Mouse (Mus musculus): ENCODE data around the gene Maats1. TPM values are rescaled to one million over a fixed set of nuclear protein-coding genes. Genes with fewer than 3 reads are reported as not detected.
A peak's percentile ranks its signal among the peaks of the same experiment; 100 is the strongest.

The Maats1 gene
- polyA plus RNA-seq, 1 experiment from 2014 or later = 0.06 TPM

DNA sequence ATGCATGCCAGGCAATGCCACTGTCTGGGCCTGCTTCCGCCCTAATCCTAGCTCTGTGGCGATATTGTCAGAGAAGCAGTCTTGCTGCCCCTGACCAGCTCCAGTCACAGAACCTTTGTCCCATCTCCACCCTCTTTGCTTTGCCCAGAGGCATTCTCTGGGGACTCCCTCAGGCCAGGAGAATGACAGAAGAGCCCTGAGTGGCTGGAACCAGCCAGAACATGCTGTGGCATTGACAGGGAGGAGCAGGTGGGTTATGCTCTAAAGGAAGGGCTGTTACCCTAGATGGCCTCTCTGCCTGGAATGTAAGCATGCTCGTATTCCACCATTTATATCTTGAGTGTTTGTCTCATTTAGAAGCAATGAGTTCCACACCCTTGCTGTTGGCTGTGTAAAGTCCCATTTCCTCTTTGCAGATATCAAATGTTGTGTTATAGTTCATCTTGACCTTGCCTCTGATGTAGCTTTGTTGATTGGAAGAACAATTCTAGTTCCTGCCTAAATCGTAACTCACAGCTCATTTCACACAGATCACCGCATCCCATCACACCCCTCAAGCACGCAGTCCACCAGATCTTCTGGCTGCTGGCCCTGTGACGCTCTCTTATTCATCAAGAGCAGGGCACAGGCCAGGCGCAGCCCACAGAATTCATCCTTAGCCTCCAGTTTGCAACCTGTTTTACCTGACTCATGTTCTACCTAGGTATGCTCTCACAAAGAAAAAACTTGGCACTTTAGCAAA is 28.9 kb upstream of the Maats1 start:
- H3K9me3 ChIP-seq = no peaks in the 10 kb centered on the region
- 80% methylated on average over 8 of the region's 8 CpGs for WGBS
- peak overlapping the region; percentile 4; the same call in 1 of the 2 replicates for H3K27ac ChIP-seq
- no peak overlapping the region for H3K9ac ChIP-seq (replicated peaks)
- H3K4me1 ChIP-seq (replicated peaks) = peaks cover 10% of the 10 kb centered on the region
- H3K36me3 ChIP-seq = no peaks in the 10 kb centered on the region
- no peak overlapping the region for H3K4me2 ChIP-seq
- no peak overlapping the region for H3K4me3 ChIP-seq (replicated peaks)
- H3K27me3 ChIP-seq = no peaks in the 10 kb centered on the region
- no peak for ATAC-seq (ENCODE audit: insufficient number of reproducible peaks, insufficient read depth, low FRiP score, low TSS enrichment, low read depth)

DNA sequence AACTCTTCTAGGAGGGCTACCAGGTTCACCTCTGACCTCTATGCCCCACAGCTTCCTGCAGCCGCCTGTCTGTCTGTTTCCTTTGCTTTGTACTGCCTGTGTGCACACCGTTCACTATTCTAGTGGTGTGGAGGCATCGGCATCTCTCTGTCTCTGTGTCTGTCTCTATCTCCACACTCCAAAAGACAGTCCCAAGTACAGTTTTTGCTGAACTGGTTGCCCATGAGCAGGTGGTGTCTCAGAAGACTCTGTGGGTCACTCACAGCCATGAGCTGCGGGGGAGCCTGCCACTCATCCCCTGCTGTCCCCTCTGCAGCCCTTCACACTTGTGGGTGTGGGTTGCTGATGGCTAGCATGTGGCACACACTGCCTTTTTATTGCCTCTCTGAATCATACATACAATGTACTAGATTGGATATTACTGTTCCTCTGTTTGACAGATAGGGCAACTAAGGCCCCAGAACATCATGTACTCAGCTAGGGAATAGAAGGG is 28.1 kb upstream of the Maats1 start:
- H3K9me3 ChIP-seq = no peaks in the 10 kb centered on the region
- no peaks in the 10 kb centered on the region for H3K36me3 ChIP-seq
- WGBS = 72% methylated on average over 4 of the region's 4 CpGs
- no peak overlapping the region for H3K4me2 ChIP-seq
- H3K4me3 ChIP-seq (replicated peaks) = no peak overlapping the region
- no peaks in the 10 kb centered on the region for H3K27me3 ChIP-seq
- H3K27ac ChIP-seq = no peak overlapping the region
- H3K4me1 ChIP-seq (replicated peaks) = peaks cover 10% of the 10 kb centered on the region
- ATAC-seq (ENCODE audit: insufficient number of reproducible peaks, insufficient read depth, low FRiP score, low TSS enrichment, low read depth) = no peak
- H3K9ac ChIP-seq (replicated peaks) = no peak overlapping the region

DNA sequence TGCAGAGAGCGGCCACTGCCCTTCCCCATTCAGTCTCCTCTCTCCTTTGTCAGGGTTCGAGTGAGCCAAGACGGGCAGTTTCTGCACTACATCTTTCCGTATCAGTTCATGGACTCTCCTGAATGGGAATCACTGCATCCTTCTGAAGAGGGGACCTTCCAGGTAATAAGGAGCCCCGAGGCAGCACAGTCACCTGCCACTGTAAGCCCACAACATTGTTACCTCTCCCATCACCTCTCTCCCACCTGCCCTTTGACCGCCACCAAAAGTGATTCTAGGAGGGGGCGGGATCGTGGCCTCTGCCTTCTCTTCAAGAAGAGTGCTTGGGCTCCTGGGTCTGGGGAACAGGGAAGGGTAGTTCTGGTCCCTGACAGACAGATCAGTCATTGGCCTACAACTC is 27.5 kb upstream of the Maats1 start:
- Histone ChIP-seq H3K9ac (replicated peaks) (no peak overlapping the region), H3K36me3 (no peaks in the 10 kb centered on the region), H3K9me3 (no peaks in the 10 kb centered on the region), H3K27me3 (no peaks in the 10 kb centered on the region), H3K4me1 (replicated peaks) (peaks cover 10% of the 10 kb centered on the region), H3K4me3 (replicated peaks) (no peak overlapping the region), H3K27ac (no peak overlapping the region), H3K4me2 (no peak overlapping the region)
- 89% methylated on average over 8 of the region's 8 CpGs for WGBS
- no peak for ATAC-seq (ENCODE audit: insufficient number of reproducible peaks, insufficient read depth, low FRiP score, low TSS enrichment, low read depth)

DNA sequence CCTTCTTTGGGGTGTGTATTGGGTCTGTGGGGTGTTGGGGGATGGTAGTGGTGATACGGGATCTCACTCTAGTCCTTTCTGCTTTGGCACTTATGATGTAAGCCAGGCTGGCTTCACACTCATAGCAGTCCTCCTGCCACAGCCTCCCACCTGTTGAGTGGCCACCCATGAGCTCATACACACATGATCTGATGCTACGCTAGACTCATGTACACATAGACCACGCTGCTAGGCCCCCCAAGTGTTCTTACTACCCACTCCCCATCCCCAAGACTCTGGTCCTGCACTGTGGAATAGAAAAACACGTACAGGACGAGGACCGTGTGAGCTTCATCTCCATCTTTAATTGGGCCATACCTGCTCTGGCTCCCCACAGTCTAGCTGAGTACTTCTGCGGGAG is 27.1 kb upstream of the Maats1 start:
- WGBS = 77% methylated on average over 7 of the region's 7 CpGs
- H3K9me3 ChIP-seq = no peaks in the 10 kb centered on the region
- no peaks in the 10 kb centered on the region for H3K36me3 ChIP-seq
- no peak overlapping the region for H3K27ac ChIP-seq
- H3K4me3 ChIP-seq (replicated peaks) = no peak overlapping the region
- peaks cover 10% of the 10 kb centered on the region for H3K4me1 ChIP-seq (replicated peaks)
- no peak for ATAC-seq (ENCODE audit: insufficient number of reproducible peaks, insufficient read depth, low FRiP score, low TSS enrichment, low read depth)
- no peak overlapping the region for H3K9ac ChIP-seq (replicated peaks)
- no peaks in the 10 kb centered on the region for H3K27me3 ChIP-seq
- H3K4me2 ChIP-seq = no peak overlapping the region

DNA sequence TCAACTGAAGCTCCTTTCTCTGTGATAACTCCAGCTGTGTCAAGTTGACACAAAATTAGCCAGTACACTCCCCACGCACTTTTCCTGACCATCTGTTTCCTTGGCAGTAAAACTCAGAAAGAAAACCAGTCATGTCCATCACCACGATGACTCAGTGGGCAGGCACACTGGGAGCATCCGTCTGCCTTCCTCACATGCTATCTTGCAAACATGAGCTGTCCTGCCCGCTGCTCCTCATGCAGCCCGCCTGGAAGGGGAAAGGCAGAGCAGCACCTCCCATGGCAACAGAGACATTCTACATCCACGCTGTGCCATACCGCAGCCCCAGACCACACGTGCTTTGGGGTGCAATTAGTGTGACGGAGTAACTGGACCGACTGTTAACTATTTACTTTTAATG is 26.4 kb upstream of the Maats1 start:
- ATAC-seq (ENCODE audit: insufficient number of reproducible peaks, insufficient read depth, low FRiP score, low TSS enrichment, low read depth) = no peak
- H3K9ac ChIP-seq (replicated peaks) = no peak overlapping the region
- no peaks in the 10 kb centered on the region for H3K27me3 ChIP-seq
- no peaks in the 10 kb centered on the region for H3K9me3 ChIP-seq
- H3K27ac ChIP-seq = no peak overlapping the region
- no peak overlapping the region for H3K4me2 ChIP-seq
- peaks cover 10% of the 10 kb centered on the region for H3K4me1 ChIP-seq (replicated peaks)
- WGBS = 36% methylated on average over 10 of the region's 10 CpGs
- no peak overlapping the region for H3K4me3 ChIP-seq (replicated peaks)
- H3K36me3 ChIP-seq = no peaks in the 10 kb centered on the region

DNA sequence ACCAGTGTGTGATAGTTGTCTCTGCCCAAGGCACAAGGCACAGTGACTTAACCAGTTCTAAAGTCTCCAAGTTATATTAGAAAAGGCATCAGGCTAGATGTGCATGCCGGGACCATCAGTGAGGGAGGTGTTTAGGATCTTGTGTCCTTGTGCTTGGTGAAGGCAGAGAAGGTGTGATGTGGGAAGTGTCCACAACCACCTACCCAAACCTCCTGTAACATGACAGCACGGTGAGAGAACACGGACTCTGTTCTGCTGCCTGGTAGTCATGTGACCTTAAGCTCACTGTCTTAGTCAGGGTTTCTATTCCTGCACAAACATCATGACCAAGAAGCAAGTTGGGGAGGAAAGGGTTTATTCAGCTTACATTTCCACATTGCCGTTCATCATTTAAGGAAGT is 24.3 kb upstream of the Maats1 start:
- no peaks in the 10 kb centered on the region for H3K36me3 ChIP-seq
- 80% methylated on average over 4 of the region's 4 CpGs for WGBS
- no peaks in the 10 kb centered on the region for H3K9me3 ChIP-seq
- no peak overlapping the region for H3K4me3 ChIP-seq (replicated peaks)
- no peak overlapping the region for H3K9ac ChIP-seq (replicated peaks)
- H3K27me3 ChIP-seq = no peaks in the 10 kb centered on the region
- no peak overlapping the region for H3K27ac ChIP-seq
- peaks cover 20% of the 10 kb centered on the region for H3K4me1 ChIP-seq (replicated peaks)
- no peak overlapping the region for H3K4me2 ChIP-seq
- ATAC-seq (ENCODE audit: insufficient number of reproducible peaks, insufficient read depth, low FRiP score, low TSS enrichment, low read depth) = no peak

DNA sequence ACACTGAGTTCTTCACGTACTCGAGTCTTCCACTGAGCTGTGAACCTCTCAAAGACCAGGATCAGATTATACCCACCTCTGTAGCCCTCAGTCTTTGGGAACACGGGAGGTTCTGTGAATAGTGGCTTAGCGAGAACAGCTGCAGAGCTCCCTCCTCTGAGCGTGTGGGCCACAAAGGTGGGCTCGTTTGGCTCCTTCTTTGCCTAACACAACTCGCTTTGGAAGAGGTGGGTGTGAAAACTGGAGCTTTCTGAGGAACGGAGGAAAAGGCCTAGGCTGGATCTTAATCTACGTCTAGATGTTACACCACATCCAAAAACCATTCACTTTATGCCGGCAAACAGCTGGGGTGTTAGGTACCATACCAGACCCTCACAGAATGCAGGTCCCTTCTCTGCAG is 23.4 kb upstream of the Maats1 start:
- no peak for ATAC-seq (ENCODE audit: insufficient number of reproducible peaks, insufficient read depth, low FRiP score, low TSS enrichment, low read depth)
- H3K4me1 ChIP-seq (replicated peaks) = peaks cover 20% of the 10 kb centered on the region
- H3K27me3 ChIP-seq = no peaks in the 10 kb centered on the region
- no peak overlapping the region for H3K9ac ChIP-seq (replicated peaks)
- no peak overlapping the region for H3K4me3 ChIP-seq (replicated peaks)
- H3K9me3 ChIP-seq = no peaks in the 10 kb centered on the region
- H3K4me2 ChIP-seq = no peak overlapping the region
- H3K36me3 ChIP-seq = no peaks in the 10 kb centered on the region
- 82% methylated on average over 10 of the region's 10 CpGs for WGBS
- no peak overlapping the region for H3K27ac ChIP-seq

DNA sequence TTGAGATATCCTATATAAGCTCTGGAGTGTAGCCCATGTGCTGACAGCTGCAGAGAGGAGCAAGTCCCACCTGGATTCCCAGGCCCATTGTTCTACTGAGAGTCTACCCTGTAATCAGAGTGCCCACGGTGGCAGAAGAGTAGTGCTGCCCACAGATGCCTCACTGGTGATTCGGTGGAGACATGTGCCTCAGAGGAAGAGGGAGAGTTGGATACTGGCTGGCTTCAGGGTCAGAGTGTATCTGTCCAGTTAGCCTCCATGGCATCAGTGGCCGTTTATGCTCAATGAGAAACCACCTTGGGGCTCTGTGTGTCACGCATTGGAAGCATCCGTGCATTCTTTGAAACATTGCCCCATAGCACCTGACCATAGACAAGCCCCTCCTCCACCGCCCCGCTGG is 21.7 kb upstream of the Maats1 start:
- H3K4me1 ChIP-seq (replicated peaks) = peaks cover 14% of the 10 kb centered on the region
- no peaks in the 10 kb centered on the region for H3K9me3 ChIP-seq
- no peak overlapping the region for H3K4me2 ChIP-seq
- H3K9ac ChIP-seq (replicated peaks) = no peak overlapping the region
- WGBS = 92% methylated on average over 7 of the region's 7 CpGs
- no peak overlapping the region for H3K4me3 ChIP-seq (replicated peaks)
- no peaks in the 10 kb centered on the region for H3K27me3 ChIP-seq
- no peak overlapping the region for H3K27ac ChIP-seq
- H3K36me3 ChIP-seq = no peaks in the 10 kb centered on the region
- ATAC-seq (ENCODE audit: insufficient number of reproducible peaks, insufficient read depth, low FRiP score, low TSS enrichment, low read depth) = no peak

DNA sequence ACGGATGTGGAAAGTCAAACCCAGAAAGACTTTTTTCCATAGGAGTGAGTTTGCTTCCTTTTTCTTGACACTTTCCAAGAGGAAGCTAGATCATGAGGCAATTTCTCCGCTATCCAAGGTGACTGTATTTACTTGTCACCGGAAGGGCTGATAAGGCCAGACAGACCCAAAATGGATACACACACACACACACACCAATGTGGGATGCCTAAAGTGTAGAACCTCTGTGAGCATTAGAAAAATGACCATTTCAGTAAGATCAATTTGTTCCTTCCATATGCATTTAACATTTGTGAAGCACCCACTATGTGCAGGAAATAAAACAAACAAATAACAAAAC is 21.3 kb upstream of the Maats1 start:
- no peaks in the 10 kb centered on the region for H3K27me3 ChIP-seq
- no peak for ATAC-seq (ENCODE audit: insufficient number of reproducible peaks, insufficient read depth, low FRiP score, low TSS enrichment, low read depth)
- H3K9me3 ChIP-seq = no peaks in the 10 kb centered on the region
- H3K27ac ChIP-seq = no peak overlapping the region
- peaks cover 10% of the 10 kb centered on the region for H3K4me1 ChIP-seq (replicated peaks)
- H3K4me2 ChIP-seq = no peak overlapping the region
- WGBS = 80% methylated on average over 3 of the region's 3 CpGs
- no peaks in the 10 kb centered on the region for H3K36me3 ChIP-seq
- H3K4me3 ChIP-seq (replicated peaks) = no peak overlapping the region
- H3K9ac ChIP-seq (replicated peaks) = no peak overlapping the region

DNA sequence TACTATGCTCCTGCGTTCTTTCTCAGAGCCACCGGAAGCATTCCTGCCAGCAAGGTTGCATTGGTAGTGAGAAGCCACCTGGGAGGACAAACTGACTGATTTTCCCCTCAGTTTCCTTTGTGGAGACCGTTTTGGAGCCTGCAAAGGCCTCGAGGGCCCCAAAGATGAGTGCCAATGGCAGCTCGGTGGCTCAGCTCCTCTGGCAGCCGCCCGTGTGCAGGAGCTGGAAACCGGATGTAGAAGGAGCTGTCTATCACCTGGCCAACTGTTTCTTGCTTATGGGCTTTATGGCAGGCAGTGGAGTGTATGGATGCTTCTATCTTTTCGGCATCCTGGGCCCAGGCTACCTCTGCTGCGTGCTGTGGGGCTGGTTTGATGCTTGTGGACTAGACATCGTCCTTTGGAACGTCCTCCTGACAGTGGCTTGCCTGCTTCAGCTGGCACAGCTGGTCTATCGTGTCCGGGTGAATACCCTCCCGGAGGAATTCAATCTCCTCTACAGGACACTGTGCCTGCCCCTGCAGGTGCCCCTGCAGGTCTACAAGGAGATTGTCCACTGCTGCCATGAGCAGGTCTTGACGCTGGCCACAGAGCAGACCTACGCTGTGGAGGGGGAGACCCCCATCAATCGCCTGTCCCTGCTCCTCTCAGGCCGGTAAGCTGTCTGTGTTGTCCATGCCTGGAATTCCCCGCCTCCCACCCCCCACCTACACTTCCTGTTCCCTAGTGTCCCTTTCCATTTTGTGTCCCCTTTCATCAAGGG is 20.7 kb upstream of the Maats1 start:
- Histone ChIP-seq H3K9me3 (no peaks in the 10 kb centered on the region), H3K4me1 (replicated peaks) (peaks cover 9% of the 10 kb centered on the region), H3K9ac (replicated peaks) (no peak overlapping the region), H3K36me3 (no peaks in the 10 kb centered on the region), H3K4me3 (replicated peaks) (no peak overlapping the region), H3K27ac (no peak overlapping the region), H3K27me3 (no peaks in the 10 kb centered on the region), H3K4me2 (no peak overlapping the region)
- WGBS = 76% methylated on average over 20 of the region's 20 CpGs
- no peak for ATAC-seq (ENCODE audit: insufficient number of reproducible peaks, insufficient read depth, low FRiP score, low TSS enrichment, low read depth)

DNA sequence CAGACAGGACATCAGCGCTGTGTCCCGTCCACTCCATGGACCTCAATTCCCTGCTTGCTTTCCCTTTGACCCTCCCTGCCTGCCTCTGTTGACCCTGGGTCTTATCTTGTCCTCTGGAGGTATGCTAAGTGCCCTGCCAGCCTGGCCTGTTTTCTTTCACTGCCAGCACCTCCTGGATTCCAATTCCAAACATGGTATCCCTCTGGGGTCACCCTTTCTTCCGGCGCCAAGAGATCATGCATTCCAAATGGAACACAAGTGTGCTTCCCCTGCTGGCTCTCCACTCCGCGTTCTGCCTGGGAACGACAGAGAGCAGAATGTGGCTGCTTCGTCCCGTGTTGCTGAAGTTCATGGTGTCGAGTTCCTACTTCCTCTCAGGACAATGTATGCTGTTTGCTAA is 20.0 kb upstream of the Maats1 start, which contains the start of gene Popdc2:
Gene Popdc2 (plus strand): TSS at position 277 of the 400 bp plus-strand sequence.
- ATAC-seq (ENCODE audit: insufficient number of reproducible peaks, insufficient read depth, low FRiP score, low TSS enrichment, low read depth) = no peak
- H3K4me2 ChIP-seq = 0 out of 2 replicates have a peak within 1 kb of the TSS, but pooled peaks have one; percentile 2
- no peak within 1 kb of the TSS for H3K27ac ChIP-seq
- H3K36me3 ChIP-seq = peaks cover under 1% of the 10 kb centered on the region
- no peak within 1 kb of the TSS for H3K4me3 ChIP-seq (replicated peaks)
- no peaks in the 10 kb centered on the region for H3K27me3 ChIP-seq
- no peaks in the 10 kb centered on the region for H3K9me3 ChIP-seq
- H3K9ac ChIP-seq (replicated peaks) = no peak within 1 kb of the TSS
- H3K4me1 ChIP-seq (replicated peaks) = peaks cover 9% of the 10 kb centered on the region
- 27% methylated on average over 10 of the region's 10 CpGs for WGBS

Measured in limb, embryonic 12.5 days (tissue).